Mouse (Mus musculus) thymus, postnatal 14 days (tissue): ENCODE data around the gene Rab7.
A peak's percentile ranks its signal among the peaks of the same experiment; 100 is the strongest.
"Not testable (repeated sequence)": the region's sequence is repeated elsewhere in the genome, so short reads cannot be mapped to it uniquely, and the experiment has no call there.

ENCODE experiments used
- DNase-seq: peaks from one replicate; pipeline ENCODE4 v3.0.0; 2021

Gene Rab7

DNA sequence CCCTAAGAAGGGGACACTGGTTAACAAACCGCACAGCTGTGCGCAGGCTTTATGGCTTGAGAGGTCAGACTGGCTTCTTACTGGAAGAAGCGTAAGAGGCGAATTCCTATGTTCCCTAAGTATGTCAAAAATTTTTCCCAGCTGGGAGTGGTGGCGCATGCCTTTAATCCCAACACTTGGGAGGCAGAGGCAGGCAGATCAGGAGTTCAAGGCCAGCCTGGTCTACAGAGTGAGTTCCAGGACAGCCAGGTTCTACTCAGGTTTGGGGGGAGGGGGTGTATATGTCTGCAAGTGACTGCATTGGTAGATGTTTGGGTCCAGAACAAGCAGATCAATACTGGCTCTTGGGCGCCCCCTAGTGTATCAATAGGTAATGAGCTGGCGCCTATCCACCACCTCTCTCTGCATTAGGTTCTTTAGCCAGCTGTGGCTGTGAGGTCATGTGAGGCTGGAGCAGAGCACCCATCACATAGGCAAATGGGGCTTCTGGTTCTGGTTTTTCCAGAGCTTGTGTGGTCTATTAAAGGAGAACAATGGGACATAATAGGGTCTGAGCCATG, 47.3 kb downstream of the Rab7 start:
- DNase-seq, result peak; percentile 71

DNA sequence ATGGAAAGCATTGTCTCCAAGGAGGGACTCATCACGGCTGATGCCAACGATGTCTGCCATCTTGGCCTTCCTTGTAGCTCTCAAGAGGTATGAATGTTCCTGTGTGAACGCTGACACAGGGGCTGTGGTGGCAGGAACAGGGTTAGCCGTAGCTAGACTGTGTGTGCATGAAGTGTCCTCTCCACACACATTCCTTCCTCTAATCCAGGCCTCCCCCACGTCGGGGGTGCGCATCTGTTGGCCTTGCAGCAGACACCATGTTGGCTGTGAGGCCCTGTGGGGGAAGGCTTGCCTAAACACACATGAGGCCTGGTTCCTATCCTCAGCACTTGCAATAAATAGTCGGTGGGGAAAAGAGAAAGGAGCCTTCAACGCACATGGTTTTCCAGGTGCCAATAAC, 48.5 kb downstream of the Rab7 start:
- no peak for DNase-seq

DNA sequence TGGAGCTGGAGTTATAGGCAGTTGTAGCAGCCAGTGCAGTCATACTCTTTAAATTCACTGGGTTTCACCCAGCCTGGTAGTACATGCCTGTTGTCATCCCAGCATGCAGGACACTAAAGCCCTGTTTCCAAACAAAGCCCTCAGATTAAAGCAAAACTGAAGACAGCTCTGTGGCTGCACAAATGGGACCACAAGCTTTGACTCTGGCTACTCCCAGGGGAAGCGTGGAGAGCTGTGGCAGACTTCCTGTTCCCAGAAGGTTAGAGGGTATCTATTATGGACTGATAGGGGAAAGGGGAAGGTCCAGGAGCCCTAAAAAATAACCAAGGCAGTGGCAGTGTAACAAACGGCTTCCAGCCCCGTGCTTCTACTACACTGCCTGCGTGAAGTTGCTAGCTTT, 49.6 kb downstream of the Rab7 start:
- no peak for DNase-seq

DNA sequence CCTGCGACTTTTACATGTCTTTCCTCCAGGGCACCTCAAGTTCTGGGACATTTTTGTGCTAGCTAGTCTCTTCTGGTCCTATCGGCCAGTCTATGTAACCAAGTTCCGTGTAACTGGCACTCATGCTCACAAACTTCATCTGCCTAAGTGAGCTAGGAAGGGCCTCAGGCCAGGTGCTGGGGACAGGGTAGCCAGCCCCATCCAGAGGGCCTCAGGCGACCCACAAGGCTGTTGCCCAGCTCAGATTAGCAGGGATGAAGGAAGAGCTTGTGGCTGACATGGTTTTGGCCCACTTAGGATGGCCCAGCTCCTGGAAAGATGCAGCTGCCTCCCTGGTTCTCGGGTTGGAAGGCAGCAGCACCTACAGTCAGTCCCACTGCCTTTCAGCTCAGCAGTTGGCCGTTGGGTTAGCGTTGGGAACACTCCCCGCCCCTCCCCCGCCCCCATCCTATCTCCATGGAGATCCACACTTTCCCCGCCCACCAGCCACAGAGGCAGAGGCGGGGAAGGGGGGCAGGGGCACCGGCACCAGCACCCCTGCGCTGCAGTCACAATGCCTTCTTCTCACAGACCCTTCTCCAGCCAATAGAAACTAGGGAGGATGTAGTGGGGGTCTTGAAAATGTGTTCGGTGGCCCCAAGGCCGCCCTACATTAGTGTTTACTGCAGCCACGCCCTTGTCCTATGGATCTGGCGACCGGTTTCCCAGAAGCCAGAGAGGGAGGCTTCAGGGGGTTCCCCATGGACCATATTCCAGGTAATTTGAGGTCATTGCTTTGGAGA, 51.1 kb downstream of the Rab7 start:
- peak; percentile 36 for DNase-seq

DNA sequence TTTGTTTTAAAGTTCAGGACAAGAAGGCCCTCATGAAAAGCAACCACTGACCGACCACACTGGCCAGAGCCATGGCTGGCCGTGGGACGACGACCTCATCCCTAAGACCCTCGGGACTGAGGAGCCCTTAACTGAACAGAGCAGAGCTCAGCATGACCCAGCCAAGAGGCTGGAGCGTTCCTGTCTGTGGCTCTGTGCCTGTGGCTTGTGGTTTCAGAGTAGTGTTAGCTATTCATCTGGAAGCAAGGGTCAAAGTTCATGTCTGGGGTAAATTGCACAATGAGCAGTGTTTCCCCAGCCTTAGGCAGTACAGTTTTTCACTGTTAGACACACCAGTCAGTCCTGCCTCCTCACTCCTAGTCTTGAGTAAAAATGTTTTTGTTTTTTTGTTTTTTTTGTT, 52.3 kb downstream of the Rab7 start:
- no peak for DNase-seq

DNA sequence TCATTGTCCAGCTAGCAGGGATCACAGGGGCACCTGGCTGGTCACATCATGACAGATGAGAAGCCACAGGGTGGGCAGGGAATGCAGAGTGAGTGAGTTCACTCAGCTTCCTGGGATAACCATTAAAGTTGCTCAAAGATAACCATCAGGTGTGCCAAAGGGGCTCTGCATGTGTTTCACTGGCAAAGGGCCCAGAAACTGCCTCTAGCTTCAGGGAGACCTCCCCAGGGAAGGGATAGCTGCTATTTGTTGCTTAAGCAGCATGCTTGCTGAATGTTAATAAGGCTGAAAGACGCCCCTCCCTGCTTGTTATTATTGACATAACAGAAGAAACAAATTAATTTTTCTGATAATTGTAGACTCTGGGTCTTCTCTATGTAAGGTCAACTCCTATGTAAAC, 53.2 kb downstream of the Rab7 start:
- DNase-seq, result no peak

DNA sequence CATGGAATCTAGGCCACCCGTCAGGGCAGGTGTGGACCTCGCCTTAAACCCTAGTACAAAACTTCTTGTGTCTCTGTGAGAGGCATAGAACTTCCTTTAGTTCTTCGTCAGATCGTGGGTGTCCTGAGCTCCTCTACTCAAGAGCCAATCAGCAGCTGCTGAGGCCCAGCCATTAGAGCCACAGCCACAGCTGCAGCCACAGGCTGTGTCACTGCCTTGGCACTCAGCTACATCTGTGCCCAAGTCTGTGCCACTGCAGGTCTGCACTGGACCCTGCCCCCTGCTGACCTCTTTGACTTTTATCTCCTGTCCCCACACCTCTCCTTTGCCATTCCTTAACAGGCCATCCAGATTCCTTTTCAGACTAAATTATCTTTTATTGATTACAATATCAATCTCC, 53.9 kb downstream of the Rab7 start:
- DNase-seq, result no peak

DNA sequence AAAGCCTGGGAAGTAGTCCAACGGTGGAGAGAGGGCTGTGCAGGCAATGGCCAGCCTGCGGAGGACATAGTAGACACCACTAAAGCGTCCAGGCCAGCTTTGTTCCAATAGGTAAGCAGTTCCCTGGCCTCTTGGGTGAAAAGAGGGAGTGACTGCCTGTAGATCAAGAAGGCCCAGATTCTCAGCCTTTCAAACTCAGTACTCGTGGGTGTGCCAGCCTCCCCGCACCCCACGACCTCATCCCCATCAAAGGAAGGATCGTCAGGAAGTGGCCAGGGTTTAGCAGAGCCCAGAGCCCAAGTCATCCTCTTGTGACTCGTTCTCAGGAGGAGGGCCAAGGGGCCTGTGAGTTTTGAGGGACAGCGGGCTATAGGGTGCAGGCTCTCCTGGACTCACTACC, 62.6 kb downstream of the Rab7 start:
- no peak for DNase-seq

DNA sequence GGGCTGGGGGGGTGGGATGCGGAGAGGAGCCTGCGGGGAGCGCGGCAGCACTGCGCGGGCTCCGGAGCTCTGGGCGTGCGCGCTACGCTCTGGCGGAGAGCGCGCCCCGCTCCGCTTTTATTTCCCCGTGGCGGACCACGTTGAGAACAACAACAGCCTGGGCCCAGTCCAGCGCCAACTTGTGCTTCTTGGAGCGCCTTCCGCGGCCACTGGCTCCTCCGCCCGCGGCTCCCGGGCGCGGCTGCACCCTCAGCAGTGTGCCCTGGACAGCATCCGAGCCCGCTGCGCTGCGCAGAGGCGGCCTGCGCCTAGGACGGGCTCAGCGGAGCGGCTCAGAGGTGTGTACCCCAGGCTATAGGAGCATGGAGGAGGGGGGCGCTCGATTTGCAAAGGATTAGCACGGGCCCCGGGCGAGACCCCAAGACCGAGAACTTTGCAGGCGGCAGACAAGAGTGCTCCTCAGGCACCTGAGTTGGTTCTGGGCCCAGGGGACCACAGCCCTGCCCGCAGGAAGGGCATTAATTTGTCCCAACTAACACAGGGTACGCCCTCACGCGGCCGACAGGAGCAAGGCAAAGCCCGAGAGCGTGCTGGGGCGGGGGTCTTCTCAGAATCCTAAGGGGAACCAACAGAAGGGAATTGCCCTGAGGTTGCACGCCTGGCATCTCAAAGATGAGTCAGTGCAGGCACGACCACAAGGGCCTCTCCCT, 63.4 kb downstream of the Rab7 start, which contains the start of gene H1fx:
TSS of gene H1fx (minus strand) at position 91 of the 710 bp plus-strand sequence.
- peak; percentile 68 for DNase-seq

DNA sequence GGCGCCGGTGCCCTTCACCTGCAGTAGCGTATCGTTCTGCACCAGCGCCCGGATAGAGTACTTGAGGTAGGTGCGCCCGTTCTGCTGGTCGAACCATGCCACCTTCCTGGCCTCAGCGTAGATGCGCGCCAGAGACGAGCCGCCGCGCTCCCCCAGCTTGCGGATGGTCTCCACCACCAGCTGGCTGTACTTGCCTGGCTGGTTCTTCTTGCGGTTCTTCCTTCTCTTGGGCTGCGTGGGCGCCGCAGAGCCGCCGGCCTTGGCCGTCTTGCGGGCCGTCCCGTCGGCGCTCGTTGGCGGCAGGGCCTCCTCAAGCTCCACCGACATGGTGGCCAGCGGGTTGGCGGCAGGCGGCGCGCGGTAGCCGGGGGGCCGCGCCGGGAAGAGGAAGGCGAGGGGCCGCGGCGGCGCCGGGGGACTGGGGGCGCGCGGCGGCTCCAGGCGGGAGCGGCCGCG, 64.0 kb downstream of the Rab7 start:
- peak; percentile 40 for DNase-seq

DNA sequence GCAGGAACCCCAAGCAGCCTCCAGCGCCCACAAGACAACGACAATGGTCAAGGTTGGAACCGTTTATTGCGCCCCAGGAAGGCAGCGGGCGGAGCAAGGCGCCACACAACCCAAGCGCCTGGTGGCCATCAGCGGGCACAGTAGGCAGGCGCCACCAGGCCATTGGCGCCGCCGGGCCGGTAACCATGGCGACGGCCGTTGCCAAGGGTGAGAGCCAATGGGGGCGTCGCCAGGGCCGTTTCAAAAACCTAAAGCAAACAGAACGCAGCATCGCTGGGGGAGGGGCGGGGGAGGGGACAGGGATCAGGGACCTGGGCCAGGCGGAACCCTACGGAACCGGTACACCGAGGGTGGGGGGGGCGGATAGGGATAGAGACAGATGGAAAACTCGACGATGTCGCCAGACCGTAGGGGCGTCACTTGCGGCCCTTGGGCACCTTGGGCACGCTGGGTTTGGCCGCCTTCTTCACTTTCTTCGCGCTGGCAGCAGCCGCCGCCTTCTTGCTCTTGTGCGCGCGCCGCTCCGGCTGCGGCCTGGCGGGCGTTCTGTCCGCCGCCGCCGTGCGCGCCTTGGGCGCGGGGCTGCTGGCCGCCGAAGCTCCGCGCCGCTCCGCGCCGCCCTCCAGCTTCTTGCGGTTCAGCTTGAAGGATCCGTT, 64.6 kb downstream of the Rab7 start:
- peak; percentile 71 for DNase-seq

DNA sequence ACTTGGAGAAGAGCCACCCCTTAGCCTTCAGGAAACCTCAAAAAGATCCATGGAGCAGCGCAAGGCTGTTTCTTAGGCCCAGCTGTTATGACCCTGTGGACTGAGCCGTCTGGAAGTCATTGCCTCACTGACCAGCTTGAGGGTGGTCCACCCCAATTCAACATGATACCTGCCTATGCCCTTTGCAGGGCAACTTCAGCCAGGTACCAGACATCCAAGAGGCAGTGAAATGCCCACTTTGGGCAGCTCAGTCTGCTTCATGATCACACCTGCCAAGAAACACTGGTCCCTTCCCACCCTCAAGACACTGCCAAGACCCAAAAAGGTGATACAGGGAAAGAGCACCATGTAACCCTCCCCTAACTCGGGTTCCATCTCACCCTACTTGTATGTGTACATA, 65.3 kb downstream of the Rab7 start:
- DNase-seq, result no peak

DNA sequence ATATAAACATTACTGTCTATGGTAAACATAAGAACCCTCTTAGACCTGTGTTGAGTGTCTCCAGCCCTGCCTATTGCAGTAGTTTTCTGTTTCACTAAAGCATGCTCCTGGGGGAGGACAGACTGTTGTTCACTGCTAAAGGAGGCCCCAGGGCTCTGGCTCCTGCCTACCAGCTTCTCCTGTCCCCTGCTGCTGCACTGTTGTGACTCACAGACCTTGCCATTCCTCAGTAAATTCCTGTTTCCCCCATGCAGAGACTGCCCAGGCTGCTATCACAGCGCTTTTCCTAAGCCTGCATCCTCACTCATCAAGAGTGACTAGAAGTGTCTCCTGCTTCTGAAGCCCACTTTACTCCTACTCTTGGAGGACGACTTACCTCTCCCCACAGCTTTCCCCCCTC, 75.0 kb downstream of the Rab7 start:
- no peak for DNase-seq

DNA sequence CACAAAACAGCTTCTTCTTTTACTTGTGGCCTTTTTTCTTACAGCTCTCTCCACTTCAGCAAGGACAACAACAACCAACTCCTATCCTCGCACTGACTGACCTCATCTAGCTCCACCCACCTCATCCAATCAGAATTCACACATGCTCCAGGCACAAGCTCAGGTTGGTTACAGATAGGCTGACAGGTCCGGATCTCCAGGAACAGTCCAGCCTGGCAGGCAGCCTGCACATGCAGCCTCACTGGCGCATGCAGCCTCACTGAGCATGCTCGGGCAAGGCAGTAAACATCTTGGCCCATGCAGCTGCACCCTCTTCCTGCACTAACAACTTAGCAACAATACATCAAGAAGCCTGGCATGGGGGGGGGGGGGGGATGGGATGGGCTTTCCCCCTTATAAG, 82.6 kb downstream of the Rab7 start:
- not testable (repeated sequence) for DNase-seq
